Mouse (Mus musculus) kidney, adult 2 months (tissue): ENCODE results near the gene Per1.

ENCODE experiments used
- CTCF ChIP-seq: fragments of 200-500 bp; conservative IDR thresholded peaks from 2 replicates; pipeline ENCODE4 v1.5.1; 2011; ENCODE audit warnings: low read depth, mild to moderate bottlenecking, control low read depth, low read length, moderate library complexity, mixed read lengths; ENCODE audit not compliant: insufficient read depth, insufficient read length
- POLR2A ChIP-seq: fragments of 200-500 bp; IDR thresholded peaks from one replicate; pipeline ENCODE4 v1.6.1; 2011; ENCODE audit warnings: low read depth, low read length, control low read depth

DNA sequence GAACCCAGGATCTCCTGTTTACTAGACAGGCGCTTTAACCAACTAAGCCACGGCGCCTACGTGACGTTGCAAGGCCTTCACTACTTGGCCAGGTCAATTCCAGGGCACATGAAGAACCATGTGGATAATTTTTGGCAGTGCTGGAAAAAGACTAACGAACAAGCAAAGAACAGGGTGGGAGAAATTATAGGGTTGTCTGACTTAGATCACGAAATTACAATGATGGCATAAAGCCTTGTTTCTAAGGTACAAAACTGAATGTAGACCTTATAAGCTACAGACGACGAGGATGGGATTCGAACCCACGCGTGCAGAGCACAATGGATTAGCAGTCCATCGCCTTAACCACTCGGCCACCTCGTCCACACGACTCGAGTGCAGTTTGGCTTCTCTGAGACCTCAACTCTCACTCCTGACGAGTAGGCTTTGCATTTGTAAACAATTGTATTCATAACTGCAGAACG, 32.2 kb upstream of the Per1 start:
- no peak for TF ChIP-seq POLR2A
- TF ChIP-seq CTCF: 0 out of 2 replicates have a peak, but pooled peaks have one; percentile 7
